In the genomic region with DNA sequence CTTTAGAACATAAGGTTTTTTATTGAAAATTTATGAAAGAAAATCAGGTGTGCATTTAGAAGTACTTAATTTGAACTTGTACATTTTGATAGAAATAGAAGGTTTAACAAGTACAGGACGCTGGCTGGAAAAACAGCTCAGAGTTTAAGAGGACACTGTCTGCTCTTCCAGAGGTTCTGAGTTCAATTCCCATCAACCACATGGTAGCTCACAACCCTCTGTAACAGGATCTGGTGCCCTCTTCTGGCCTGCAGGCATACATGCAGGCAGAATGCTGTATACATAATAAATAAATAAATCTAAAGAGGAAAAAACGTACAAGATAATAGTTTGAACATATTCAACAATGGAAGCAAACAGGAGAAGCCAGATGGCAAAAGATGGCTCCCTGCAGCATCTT, we compare ENCODE assay signal across 9 mouse cellular contexts.
DNase-seq lines count a peak whose midpoint lies in the region; ATAC-seq and TF ChIP-seq lines count a peak whose summit lies in the region.
"Had no signal": no experiment of that assay in that cellular context is flagged by ENCODE, and none has a peak within 500 bp of the region (broad histone marks: within the 10 kb centered on the region; RNA-seq: fewer than 3 reads in every experiment).

No protein-coding gene starts in this region.

- ATAC-seq in megakaryocyte, adult 5-6 weeks (ENCODE audit: poor library complexity, severe bottlenecking): no peak

- H3K9me3 ChIP-seq in megakaryocyte, embryonic 14.5 days: no peaks in the 10 kb centered on the region

- DNase-seq in kidney, adult 2 months: no peak
- no peak for DNase-seq in kidney, postnatal 10 days
- DNase-seq in T-cell, adult 2 months (ENCODE audit: low spot score): peak; percentile 29
- DNase-seq in thymus, postnatal 36 days: peak; percentile 16 to 19
- DNase-seq in frontal cortex, postnatal 25 days (ENCODE audit: low spot score in 2 of 2): no peak
- DNase-seq: cerebellum, adult 8-10 months; kidney, postnatal 36 days had no signal

- no peak overlapping the region for H3K4me3 ChIP-seq in kidney, adult 2 months (ENCODE audit: insufficient read depth, low read depth, low read length)
- peak overlapping the region; percentile 84 for H3K4me3 ChIP-seq in megakaryocyte, embryonic 14.5 days (replicated peaks)

- no peaks in the 10 kb centered on the region for H3K27me3 ChIP-seq in kidney, adult 2 months (replicated peaks; ENCODE audit: control insufficient read depth, insufficient read depth, low read length)
- peaks cover 9% of the 10 kb centered on the region for H3K27me3 ChIP-seq in megakaryocyte, embryonic 14.5 days (replicated peaks)

- H3K27ac ChIP-seq in kidney, adult 2 months (ENCODE audit: insufficient read depth, low read depth, low read length): no peak overlapping the region

- 0 out of 2 replicates have a peak, but pooled peaks have one; percentile 5 for TF ChIP-seq CTCF in kidney, adult 2 months (conservative IDR thresholded peaks at IDR 0.05; ENCODE audit: insufficient read depth, insufficient read length, low read depth, low read length)

- 85% methylated on average over 2 of the region's 2 CpGs for WGBS in kidney, adult 2 months

- H3K36me3 ChIP-seq in kidney, adult 2 months (ENCODE audit: control insufficient read depth, insufficient read depth, low read length): no peaks in the 10 kb centered on the region
- H3K36me3 ChIP-seq in megakaryocyte, embryonic 14.5 days (replicated peaks; ENCODE audit: low read length): no peaks in the 10 kb centered on the region

- H3K4me1 ChIP-seq in kidney, adult 2 months (ENCODE audit: control insufficient read depth, insufficient read depth, low read length): peaks cover 6% of the 10 kb centered on the region; the same call in 1 of the 2 replicates
- H3K4me1 ChIP-seq in megakaryocyte, embryonic 14.5 days: peaks cover 59% of the 10 kb centered on the region

- TF ChIP-seq POLR2A in kidney, adult 2 months (IDR thresholded peaks at IDR 0.05; ENCODE audit: low read depth, low read length): no peak

Comparison
In these comparisons a context has a peak if more than half of its experiments do, and no peak if none do; other contexts are left out.
1. DNase-seq: peak in T-cell, adult 2 months (single experiment) and thymus, postnatal 36 days (2 of 2); none in kidney, adult 2 months (single experiment), kidney, postnatal 10 days (single experiment) and frontal cortex, postnatal 25 days (0 of 2).